Mouse (Mus musculus) hindbrain, embryonic 12.5 days (tissue): ENCODE data around the gene Rhod. TPM values are rescaled to one million over a fixed set of nuclear protein-coding genes. Genes with fewer than 3 reads are reported as not detected.
"Not testable (repeated sequence)": the region's sequence is repeated elsewhere in the genome, so short reads cannot be mapped to it uniquely, and the experiment has no call there.

Experiments
- ATAC-seq: fragments of 200-750 bp; cut with Nextera tagmentation; 2 replicates; pipeline ENCODE4 v1.8.0; 2017; ENCODE audit warnings: moderate TSS enrichment; ENCODE audit not compliant: low FRiP score
- H3K27ac ChIP-seq: fragments of 300-500 bp; sonication (generic); 2 replicates; pipeline ENCODE4 v1.5.1; 2016; ENCODE audit warnings: mild to moderate bottlenecking
- H3K27me3 ChIP-seq: fragments of 300-500 bp; sonication (generic); 2 replicates; pipeline ENCODE4 v1.6.1; 2016; ENCODE audit warnings: mild to moderate bottlenecking
- H3K36me3 ChIP-seq: fragments of 300-500 bp; sonication (generic); 2 replicates; pipeline ENCODE4 v1.6.1; 2016; ENCODE audit warnings: mild to moderate bottlenecking
- H3K4me1 ChIP-seq: fragments of 300-500 bp; sonication (generic); 2 replicates; pipeline ENCODE4 v1.6.1; 2016
- H3K4me2 ChIP-seq: fragments of 300-500 bp; sonication (generic); replicated peaks from 2 replicates; pipeline ENCODE4 v1.6.1; 2016; ENCODE audit warnings: mild to moderate bottlenecking
- H3K4me3 ChIP-seq: fragments of 300-500 bp; sonication (generic); 2 replicates; pipeline ENCODE4 v1.5.1; 2016; ENCODE audit warnings: mild to moderate bottlenecking
- H3K9ac ChIP-seq: fragments of 300-500 bp; sonication (generic); 2 replicates; pipeline ENCODE4 v1.6.1; 2016; ENCODE audit warnings: mild to moderate bottlenecking, moderate library complexity
- H3K9me3 ChIP-seq: fragments of 300-500 bp; sonication (generic); replicated peaks from 2 replicates; pipeline ENCODE4 v1.6.1; 2016; ENCODE audit warnings: mild to moderate bottlenecking
- WGBS: fragments of 180-500 bp; shearing (Covaris S2); methylation state at CpG from one replicate; pipeline ENCODE4 v1.1.7; 2016; 5-methylcytosine and 5-hydroxymethylcytosine counted together
- polyA plus RNA-seq: library from polyadenylated mRNA; unstranded; fragments of >200 nt; fragmentation: Nextera tagmentation; extraction: Ambion mirVana; gene quantifications from 2 replicates; pipeline ENCODE4 v1.2.1, GENCODE M21; 2016

Gene Rhod
- polyA plus RNA-seq, 1 experiment from 2014 or later, result 15.3 TPM

- Histone ChIP-seq H3K36me3 (no peaks in the 10 kb centered on the region), H3K27me3 (no peaks in the 10 kb centered on the region), H3K9ac (peak overlapping the region; percentile 99), H3K9me3 (no peaks in the 10 kb centered on the region), H3K4me3 (peak overlapping the region; percentile 99), H3K4me1 (peaks cover 26% of the 10 kb centered on the region), H3K27ac (peak overlapping the region; percentile 96), H3K4me2 (peak overlapping the region; percentile 92)
- peak; percentile 92 for ATAC-seq
- 1% methylated on average over 62 of the region's 90 CpGs for WGBS
Measured at GRCm38 (mm10) chr19:4396998-4397797, 42.0 kb downstream of the Rhod start.

GRCm38 (mm10) chr19:4396081-4396997 lies 42.9 kb downstream of the Rhod start:
- under 1% methylated on average over 73 of the region's 80 CpGs for WGBS
- H3K27ac ChIP-seq, result peak overlapping the region; percentile 96
- H3K36me3 ChIP-seq, result peaks cover 1% of the 10 kb centered on the region; the same call in 1 of the 2 replicates
- H3K9me3 ChIP-seq, result no peaks in the 10 kb centered on the region
- peak; percentile 59 for ATAC-seq
- H3K4me1 ChIP-seq, result peaks cover 28% of the 10 kb centered on the region
- H3K4me2 ChIP-seq, result peak overlapping the region; percentile 92
- H3K27me3 ChIP-seq, result no peaks in the 10 kb centered on the region
- H3K4me3 ChIP-seq, result peak overlapping the region; percentile 99
- peak overlapping the region; percentile 99 for H3K9ac ChIP-seq

GRCm38 (mm10) chr19:4387276-4387675 lies 52.0 kb downstream of the Rhod start:
- H3K4me1 ChIP-seq, result 0 out of 2 replicates have a peak, but pooled peaks cover 4% of the 10 kb centered on the region
- H3K27ac ChIP-seq, result no peak overlapping the region
- no peak for ATAC-seq
- no peak overlapping the region for H3K4me2 ChIP-seq
- H3K9ac ChIP-seq, result no peak overlapping the region
- H3K36me3 ChIP-seq, result peaks cover 10% of the 10 kb centered on the region; the same call in 1 of the 2 replicates
- H3K27me3 ChIP-seq, result no peaks in the 10 kb centered on the region
- no peak overlapping the region for H3K4me3 ChIP-seq
- no peaks in the 10 kb centered on the region for H3K9me3 ChIP-seq

GRCm38 (mm10) chr19:4385026-4385425 lies 54.2 kb downstream of the Rhod start:
- 0 out of 2 replicates have a peak, but pooled peaks cover 2% of the 10 kb centered on the region for H3K4me1 ChIP-seq
- H3K9ac ChIP-seq, result no peak overlapping the region
- ATAC-seq, result no peak
- no peaks in the 10 kb centered on the region for H3K27me3 ChIP-seq
- H3K4me3 ChIP-seq, result no peak overlapping the region
- H3K36me3 ChIP-seq, result no peaks in the 10 kb centered on the region; the same call in 1 of the 2 replicates
- H3K9me3 ChIP-seq, result no peaks in the 10 kb centered on the region
- WGBS, result 78% methylated on average over 4 of the region's 4 CpGs
- H3K4me2 ChIP-seq, result no peak overlapping the region
- no peak overlapping the region for H3K27ac ChIP-seq

- Histone ChIP-seq H3K4me1 (0 out of 2 replicates have a peak, but pooled peaks cover 2% of the 10 kb centered on the region), H3K9me3 (no peaks in the 10 kb centered on the region), H3K4me2 (no peak overlapping the region), H3K27ac (no peak overlapping the region), H3K36me3 (no peaks in the 10 kb centered on the region; the same call in 1 of the 2 replicates), H3K27me3 (no peaks in the 10 kb centered on the region), H3K4me3 (no peak overlapping the region), H3K9ac (no peak overlapping the region)
- 52% methylated on average over 1 of the region's 1 CpGs for WGBS
- no peak for ATAC-seq
Measured at GRCm38 (mm10) chr19:4384322-4384721, 54.9 kb downstream of the Rhod start.

- no peaks in the 10 kb centered on the region for H3K27me3 ChIP-seq
- 0 out of 2 replicates have a peak, but pooled peaks cover 1% of the 10 kb centered on the region for H3K36me3 ChIP-seq
- 0 out of 2 replicates have a peak, but pooled peaks cover 2% of the 10 kb centered on the region for H3K4me1 ChIP-seq
- H3K4me2 ChIP-seq, result no peak overlapping the region
- no peak for ATAC-seq
- H3K4me3 ChIP-seq, result no peak overlapping the region
- H3K9ac ChIP-seq, result no peak overlapping the region
- H3K27ac ChIP-seq, result no peak overlapping the region
- H3K9me3 ChIP-seq, result no peaks in the 10 kb centered on the region
Measured at GRCm38 (mm10) chr19:4383306-4383705, 55.9 kb downstream of the Rhod start.

GRCm38 (mm10) chr19:4382303-4382702 lies 56.9 kb downstream of the Rhod start:
- H3K4me3 ChIP-seq, H3K9me3 ChIP-seq, H3K27me3 ChIP-seq, H3K4me2 ChIP-seq, ATAC-seq, H3K36me3 ChIP-seq, H3K9ac ChIP-seq, H3K4me1 ChIP-seq, H3K27ac ChIP-seq: not testable (repeated sequence)
- WGBS, result 89% methylated on average over 1 of the region's 1 CpGs

Other genes with a start within 250 kb of the Rhod start
- gene Tbc1d10c, start 248.1 kb downstream of the Rhod start, polyA plus RNA-seq, result 0.58 and 1.0 TPM in 2 replicates
- 662 and 684 TPM in 2 replicates for gene Ppp1ca, start 247.4 kb downstream of the Rhod start, polyA plus RNA-seq
- 30.5 and 31.2 TPM in 2 replicates for gene Rad9a, start 237.8 kb downstream of the Rhod start, polyA plus RNA-seq
- 2.1 and 2.8 TPM in 2 replicates for gene Clcf1, start 225.2 kb downstream of the Rhod start, polyA plus RNA-seq
- not detected in 2 replicates for gene AC109138.7, start 225.1 kb downstream of the Rhod start, polyA plus RNA-seq
- 16.2 and 17.2 TPM in 2 replicates for gene Pold4, start 207.5 kb downstream of the Rhod start, polyA plus RNA-seq
- gene Ssh3, start 170.3 kb downstream of the Rhod start, polyA plus RNA-seq, result 10.1 and 10.4 TPM in 2 replicates
- gene Ankrd13d, start 156.3 kb downstream of the Rhod start, polyA plus RNA-seq, result 17.5 and 22.1 TPM in 2 replicates
- gene Grk2, start 133.2 kb downstream of the Rhod start, polyA plus RNA-seq, result 21.8 and 22.0 TPM in 2 replicates
- gene Kdm2a, start 41.1 kb downstream of the Rhod start, polyA plus RNA-seq, result 59.7 TPM in 2 replicates
- gene Syt12, start 38.0 kb upstream of the Rhod start, polyA plus RNA-seq, result 1.5 and 1.7 TPM in 2 replicates
- not detected in 2 replicates for gene 2010003K11Rik, start 59.2 kb upstream of the Rhod start, polyA plus RNA-seq
- 24.8 and 25.2 TPM in 2 replicates for gene Pcx, start 71.0 kb upstream of the Rhod start, polyA plus RNA-seq
- gene Lrfn4, start 176.2 kb upstream of the Rhod start, polyA plus RNA-seq, result 16.3 and 17.6 TPM in 2 replicates
- 54.3 and 62.9 TPM in 2 replicates for gene Rce1, start 186.2 kb upstream of the Rhod start, polyA plus RNA-seq